Mouse (Mus musculus) spleen, adult 2 months (tissue): ENCODE results near the gene Rs1.

ENCODE experiments used
- CTCF ChIP-seq: fragments of 200-500 bp; IDR thresholded peaks from 2 replicates; pipeline ENCODE4 v1.5.1; 2011; ENCODE audit warnings: mild to moderate bottlenecking, inconsistent platforms; ENCODE audit not compliant: insufficient read depth, insufficient read length, insufficient replicate concordance; ENCODE audit errors: extremely low read depth
- POLR2A ChIP-seq: fragments of 200-500 bp; IDR thresholded peaks from 2 replicates; pipeline ENCODE4 v1.6.1; 2011; ENCODE audit warnings: low read depth, low read length, inconsistent platforms

DNA sequence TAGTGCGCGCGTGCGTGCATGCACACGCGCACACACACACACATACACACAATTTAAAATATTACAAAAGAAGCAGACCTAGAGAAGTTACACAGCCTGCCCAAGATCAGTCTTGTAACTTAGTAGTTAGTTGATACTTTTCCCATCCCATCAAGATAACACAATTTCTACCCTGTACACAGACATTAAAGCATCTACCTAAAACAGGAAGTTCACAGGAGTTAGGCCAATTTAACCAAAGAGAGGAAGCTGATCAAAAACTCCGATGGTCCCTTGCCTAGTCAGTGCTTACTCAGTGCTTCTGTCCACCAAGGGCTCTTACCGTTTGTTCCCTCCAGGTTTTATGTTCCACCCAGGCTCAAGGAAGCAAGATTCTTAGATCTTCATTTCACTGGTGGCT lies 17.0 kb upstream of the Rs1 start:
- TF ChIP-seq POLR2A = no peak
- TF ChIP-seq CTCF = no peak
